Mouse (Mus musculus): Measurements from ENCODE around the gene Evi5. TPM values are rescaled to one million over a fixed set of nuclear protein-coding genes. Genes with fewer than 3 reads are reported as not detected.
"Not testable (repeated sequence)": the region's sequence is repeated elsewhere in the genome, so short reads cannot be mapped to it uniquely, and the experiment has no call there.

Evi5 gene
- polyA plus RNA-seq, 1 experiment, result 15.1 TPM

DNA sequence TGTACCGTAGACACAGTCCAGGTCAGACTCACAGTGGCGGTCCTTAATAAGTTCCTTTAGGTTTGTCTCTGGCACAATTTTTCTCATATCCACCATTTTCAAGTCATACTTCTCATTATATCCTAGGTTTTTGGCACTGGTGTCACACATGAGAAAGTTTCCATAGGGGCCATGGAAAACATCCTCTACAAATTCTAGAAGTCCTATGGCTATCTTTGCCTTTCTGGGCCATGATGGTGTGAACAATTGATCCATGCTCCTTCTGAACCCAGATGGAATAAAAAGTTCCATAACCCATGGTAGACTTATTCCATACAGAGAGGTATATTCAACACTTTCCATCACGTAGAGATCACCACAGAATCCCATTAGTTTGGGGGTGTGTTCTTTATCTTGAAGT, 34.8 kb upstream of the Evi5 start:
- H3K27me3 ChIP-seq (ENCODE audit: control insufficient read depth, insufficient read depth, low read length), result no peaks in the 10 kb centered on the region
- no peak for TF ChIP-seq CTCF (IDR thresholded peaks at IDR 0.05; ENCODE audit: control insufficient read depth, insufficient read depth, insufficient replicate concordance, low read depth, low read length)
- TF ChIP-seq POLR2A (IDR thresholded peaks at IDR 0.05; ENCODE audit: control insufficient read depth, low read depth, low read length), result no peak
- H3K36me3 ChIP-seq (ENCODE audit: control insufficient read depth, insufficient read depth, low read length), result peaks cover 1% of the 10 kb centered on the region
- H3K4me3 ChIP-seq (ENCODE audit: control insufficient read depth, low read depth, low read length), result no peak overlapping the region
- H3K4me1 ChIP-seq (ENCODE audit: control insufficient read depth, insufficient read depth, low read length), result no peaks in the 10 kb centered on the region
- H3K27ac ChIP-seq (ENCODE audit: control insufficient read depth, insufficient read depth, low read depth, low read length), result no peak overlapping the region

- H3K4me1 ChIP-seq (ENCODE audit: control insufficient read depth, insufficient read depth, low read length), result no peaks in the 10 kb centered on the region
- H3K27ac ChIP-seq (ENCODE audit: control insufficient read depth, insufficient read depth, low read depth, low read length), result no peak overlapping the region
- no peaks in the 10 kb centered on the region for H3K27me3 ChIP-seq (ENCODE audit: control insufficient read depth, insufficient read depth, low read length)
- H3K4me3 ChIP-seq (ENCODE audit: control insufficient read depth, low read depth, low read length), result no peak overlapping the region
- TF ChIP-seq POLR2A (IDR thresholded peaks at IDR 0.05; ENCODE audit: control insufficient read depth, low read depth, low read length), result no peak
- no peak for TF ChIP-seq CTCF (IDR thresholded peaks at IDR 0.05; ENCODE audit: control insufficient read depth, insufficient read depth, insufficient replicate concordance, low read depth, low read length)
- H3K36me3 ChIP-seq (ENCODE audit: control insufficient read depth, insufficient read depth, low read length), result peaks cover 1% of the 10 kb centered on the region
These were observed 33.7 kb upstream of the Evi5 start for GRCm38 (mm10) chr5:107908514-107909110.

GRCm38 (mm10) chr5:107904325-107904724, 29.4 kb upstream of the Evi5 start:
- Histone ChIP-seq H3K27me3 (ENCODE audit: control insufficient read depth, insufficient read depth, low read length) (no peaks in the 10 kb centered on the region), H3K4me3 (ENCODE audit: control insufficient read depth, low read depth, low read length) (no peak overlapping the region), H3K36me3 (ENCODE audit: control insufficient read depth, insufficient read depth, low read length) (peaks cover 1% of the 10 kb centered on the region), H3K4me1 (ENCODE audit: control insufficient read depth, insufficient read depth, low read length) (no peaks in the 10 kb centered on the region), H3K27ac (ENCODE audit: control insufficient read depth, insufficient read depth, low read depth, low read length) (no peak overlapping the region)
- TF ChIP-seq POLR2A (IDR thresholded peaks at IDR 0.05; ENCODE audit: control insufficient read depth, low read depth, low read length) (no peak), CTCF (IDR thresholded peaks at IDR 0.05; ENCODE audit: control insufficient read depth, insufficient read depth, insufficient replicate concordance, low read depth, low read length) (no peak)

- peak overlapping the region; percentile 82 for H3K27ac ChIP-seq (ENCODE audit: control insufficient read depth, insufficient read depth, low read depth, low read length)
- no peaks in the 10 kb centered on the region for H3K27me3 ChIP-seq (ENCODE audit: control insufficient read depth, insufficient read depth, low read length)
- peaks cover 1% of the 10 kb centered on the region; the same call in 1 of the 2 replicates for H3K36me3 ChIP-seq (ENCODE audit: control insufficient read depth, insufficient read depth, low read length)
- H3K4me1 ChIP-seq (ENCODE audit: control insufficient read depth, insufficient read depth, low read length), result no peaks in the 10 kb centered on the region
- peak overlapping the region; percentile 94 for H3K4me3 ChIP-seq (ENCODE audit: control insufficient read depth, low read depth, low read length)
- TF ChIP-seq POLR2A (IDR thresholded peaks at IDR 0.05; ENCODE audit: control insufficient read depth, low read depth, low read length) (no peak), CTCF (IDR thresholded peaks at IDR 0.05; ENCODE audit: control insufficient read depth, insufficient read depth, insufficient replicate concordance, low read depth, low read length) (no peak)
These were observed 26.2 kb upstream of the Evi5 start for GRCm38 (mm10) chr5:107901014-107901615.

DNA sequence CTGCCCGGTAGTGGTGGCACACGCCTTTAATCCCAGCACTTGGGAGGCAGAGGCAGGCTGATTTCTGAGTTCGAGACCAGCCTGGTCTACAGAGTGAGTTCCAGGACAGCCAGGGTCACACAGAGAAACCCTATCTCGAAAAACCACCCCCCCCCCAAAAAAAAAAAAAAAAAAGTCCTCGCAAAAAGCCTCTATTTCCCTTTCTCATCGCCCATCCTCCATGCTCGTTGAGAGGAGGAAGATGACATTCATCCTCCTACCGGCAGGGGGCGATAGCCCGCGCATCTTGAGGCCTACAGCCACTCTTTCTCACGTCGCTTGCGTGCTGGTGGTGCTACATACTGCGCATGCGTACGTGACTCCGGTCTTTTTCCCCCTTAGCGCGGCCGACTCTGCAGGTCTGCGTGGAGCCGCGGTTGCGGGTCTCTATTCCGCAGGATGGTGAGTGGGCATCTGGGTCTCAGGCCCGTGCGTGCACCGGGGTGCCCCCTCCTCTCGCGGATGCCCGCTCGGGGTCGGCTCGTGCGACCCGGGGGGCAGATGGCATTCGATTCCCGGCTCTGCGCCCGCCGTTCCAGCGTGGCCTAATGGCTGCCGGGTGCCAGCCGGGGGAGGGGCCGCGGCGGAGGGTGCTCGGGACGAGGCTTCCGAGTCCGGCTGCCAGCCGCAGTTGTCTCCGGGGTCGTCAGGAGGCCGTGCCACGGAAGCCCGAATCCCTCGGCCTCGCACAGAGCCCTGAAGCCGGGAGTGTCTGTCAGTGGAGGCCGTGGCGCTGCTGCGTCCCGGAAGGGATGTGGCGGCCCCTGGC, 25.5 kb upstream of the Evi5 start, which contains the start of gene Rpl5:
Rpl5 (plus strand) TSS at position 297 of the 808 bp plus-strand sequence.
- Histone ChIP-seq H3K36me3 (ENCODE audit: control insufficient read depth, insufficient read depth, low read length) (no peaks in the 10 kb centered on the region), H3K27me3 (ENCODE audit: control insufficient read depth, insufficient read depth, low read length) (no peaks in the 10 kb centered on the region), H3K4me3 (ENCODE audit: control insufficient read depth, low read depth, low read length) (peak within 1 kb of the TSS; percentile 94), H3K27ac (ENCODE audit: control insufficient read depth, insufficient read depth, low read depth, low read length) (peak within 1 kb of the TSS; percentile 82), H3K4me1 (ENCODE audit: control insufficient read depth, insufficient read depth, low read length) (no peaks in the 10 kb centered on the region)
- TF ChIP-seq POLR2A (IDR thresholded peaks at IDR 0.05; ENCODE audit: control insufficient read depth, low read depth, low read length), result peak; percentile 97
- peak; percentile 99 for TF ChIP-seq CTCF (IDR thresholded peaks at IDR 0.05; ENCODE audit: control insufficient read depth, insufficient read depth, insufficient replicate concordance, low read depth, low read length)

DNA sequence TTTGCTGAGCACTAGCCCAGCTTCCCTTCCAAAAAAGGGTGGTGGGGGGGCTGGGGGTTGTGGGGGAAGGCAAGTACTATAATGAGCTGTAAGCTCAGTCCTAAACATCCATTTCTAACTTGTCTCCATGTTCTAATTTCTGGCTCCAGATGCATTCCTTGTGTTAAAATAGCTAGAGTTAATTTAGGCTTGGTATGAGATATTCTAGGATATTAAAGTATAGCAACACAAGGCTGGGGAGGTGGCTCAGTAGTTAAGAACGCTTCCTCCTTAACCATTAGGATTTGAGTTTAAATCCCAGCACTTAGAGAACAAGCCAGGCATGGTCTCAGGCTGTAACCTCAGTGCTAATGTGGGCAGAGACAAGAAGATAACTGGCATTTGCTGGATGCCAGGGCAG, 21.4 kb upstream of the Evi5 start:
- no peaks in the 10 kb centered on the region for H3K4me1 ChIP-seq (ENCODE audit: control insufficient read depth, insufficient read depth, low read length)
- no peak overlapping the region for H3K4me3 ChIP-seq (ENCODE audit: control insufficient read depth, low read depth, low read length)
- H3K27me3 ChIP-seq (ENCODE audit: control insufficient read depth, insufficient read depth, low read length), result no peaks in the 10 kb centered on the region
- no peak overlapping the region for H3K27ac ChIP-seq (ENCODE audit: control insufficient read depth, insufficient read depth, low read depth, low read length)
- no peaks in the 10 kb centered on the region for H3K36me3 ChIP-seq (ENCODE audit: control insufficient read depth, insufficient read depth, low read length)
- no peak for TF ChIP-seq POLR2A (IDR thresholded peaks at IDR 0.05; ENCODE audit: control insufficient read depth, low read depth, low read length)
- TF ChIP-seq CTCF (IDR thresholded peaks at IDR 0.05; ENCODE audit: control insufficient read depth, insufficient read depth, insufficient replicate concordance, low read depth, low read length), result no peak

- no peaks in the 10 kb centered on the region for H3K36me3 ChIP-seq (ENCODE audit: control insufficient read depth, insufficient read depth, low read length)
- TF ChIP-seq POLR2A (IDR thresholded peaks at IDR 0.05; ENCODE audit: control insufficient read depth, low read depth, low read length) (no peak), CTCF (IDR thresholded peaks at IDR 0.05; ENCODE audit: control insufficient read depth, insufficient read depth, insufficient replicate concordance, low read depth, low read length) (no peak)
- H3K4me3 ChIP-seq (ENCODE audit: control insufficient read depth, low read depth, low read length), result no peak overlapping the region
- no peaks in the 10 kb centered on the region for H3K4me1 ChIP-seq (ENCODE audit: control insufficient read depth, insufficient read depth, low read length)
- H3K27me3 ChIP-seq (ENCODE audit: control insufficient read depth, insufficient read depth, low read length), result no peaks in the 10 kb centered on the region
- H3K27ac ChIP-seq (ENCODE audit: control insufficient read depth, insufficient read depth, low read depth, low read length), result no peak overlapping the region
These were observed 19.8 kb upstream of the Evi5 start for GRCm38 (mm10) chr5:107894676-107895075.

DNA sequence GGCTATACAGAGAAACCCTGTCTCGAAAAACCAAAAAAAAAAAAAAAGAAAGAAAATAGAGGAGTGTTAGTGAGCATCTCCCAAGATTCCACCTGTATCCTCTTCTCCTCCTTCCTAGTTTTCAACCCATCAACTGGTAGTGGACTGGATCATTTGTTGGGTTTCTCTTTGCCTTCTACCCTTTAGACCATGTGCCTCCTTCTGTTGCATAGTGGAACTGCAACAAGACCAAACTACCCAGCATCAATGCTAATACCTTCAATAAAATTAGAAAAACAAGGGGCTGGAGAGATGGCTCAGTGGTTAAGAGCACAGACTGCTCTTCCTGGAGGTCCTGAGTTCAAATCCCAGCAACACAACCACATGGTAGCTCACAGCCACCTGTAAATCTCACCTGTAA, 16.6 kb upstream of the Evi5 start:
- H3K27me3 ChIP-seq (ENCODE audit: control insufficient read depth, insufficient read depth, low read length), result not testable (repeated sequence)

More for the DNA sequence above, 16.6 kb upstream of the Evi5 start:
- not testable (repeated sequence) for H3K4me1 ChIP-seq (ENCODE audit: control insufficient read depth, insufficient read depth, low read length); H3K4me3 ChIP-seq (ENCODE audit: control insufficient read depth, low read depth, low read length); H3K27ac ChIP-seq (ENCODE audit: control insufficient read depth, insufficient read depth, low read depth, low read length); H3K36me3 ChIP-seq (ENCODE audit: control insufficient read depth, insufficient read depth, low read length)
